Mouse (Mus musculus) ovary, adult 18-20 months (tissue): ENCODE results near the gene Reep6.

Experiments used
- DNase-seq: peaks from one replicate; pipeline ENCODE4 v3.0.0; 2022; ENCODE audit warnings: low spot score, mixed read lengths

Gene Reep6

GRCm38 (mm10) chr10:80301256-80302081, 28.3 kb upstream of the Reep6 start:
- no peak for DNase-seq

- DNase-seq = no peak
Measured at GRCm38 (mm10) chr10:80302082-80302355, 27.7 kb upstream of the Reep6 start.

GRCm38 (mm10) chr10:80302471-80302881, 27.3 kb upstream of the Reep6 start:
- DNase-seq = peak; percentile 44

GRCm38 (mm10) chr10:80304458-80304857, 25.3 kb upstream of the Reep6 start:
- DNase-seq = no peak

DNA sequence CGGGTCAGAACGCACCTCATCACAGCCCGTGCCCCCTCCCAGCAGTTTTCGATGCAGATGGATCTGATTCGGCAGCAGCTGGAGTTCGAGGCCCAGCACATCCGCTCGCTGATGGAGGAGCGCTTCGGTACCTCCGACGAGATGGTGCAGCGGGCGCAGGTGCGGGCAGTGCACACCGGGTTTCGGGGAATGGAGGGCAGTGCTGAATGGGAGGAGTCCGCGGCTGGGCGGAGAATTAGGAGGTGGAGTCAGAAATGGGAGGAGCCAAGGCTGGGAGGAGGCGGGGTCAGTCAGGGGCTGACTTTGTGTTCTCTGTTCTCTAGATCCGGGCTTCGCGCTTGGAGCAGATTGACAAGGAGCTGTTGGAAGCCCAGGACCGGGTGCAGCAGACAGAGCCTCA, 24.9 kb upstream of the Reep6 start:
- no peak for DNase-seq

- DNase-seq = no peak
Measured at GRCm38 (mm10) chr10:80311560-80311959, 18.2 kb upstream of the Reep6 start.

GRCm38 (mm10) chr10:80312586-80313504, 16.9 kb upstream of the Reep6 start:
- no peak for DNase-seq

- DNase-seq = no peak
Measured at GRCm38 (mm10) chr10:80313627-80314201, 16.0 kb upstream of the Reep6 start.

GRCm38 (mm10) chr10:80314494-80315001, 15.2 kb upstream of the Reep6 start:
- DNase-seq = no peak

- no peak for DNase-seq
Measured at GRCm38 (mm10) chr10:80315315-80315714, 14.4 kb upstream of the Reep6 start.

DNA sequence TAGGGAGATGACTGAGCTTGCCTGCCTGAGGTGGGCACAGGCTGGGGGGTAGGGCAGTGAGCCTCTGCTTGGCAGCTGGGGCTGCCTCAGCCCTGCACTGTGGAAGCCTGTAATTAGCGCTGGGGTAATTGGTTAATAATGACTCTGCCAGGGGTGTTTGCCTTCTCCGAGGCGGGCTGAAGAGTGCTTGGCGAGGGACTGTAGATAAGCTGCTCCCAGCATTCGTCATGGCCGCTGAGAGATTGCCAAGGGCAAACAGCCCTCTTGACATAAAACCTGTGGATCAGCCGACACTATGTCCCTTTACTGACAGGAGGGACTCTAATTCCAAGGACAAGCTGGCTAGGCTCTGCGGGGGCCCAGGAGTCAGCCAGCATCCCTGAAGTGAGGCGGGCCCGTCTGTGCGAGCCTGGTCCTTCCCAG, 13.4 kb upstream of the Reep6 start:
- no peak for DNase-seq

GRCm38 (mm10) chr10:80317011-80317410, 12.7 kb upstream of the Reep6 start:
- DNase-seq = no peak

- peak; percentile 83 for DNase-seq
Measured at GRCm38 (mm10) chr10:80320340-80320760, 9.4 kb upstream of the Reep6 start, which contains the start of gene 2310011J03Rik. Gene 2310011J03Rik (minus strand): TSS chr10:80320537.

- no peak for DNase-seq
Measured at GRCm38 (mm10) chr10:80321014-80321669, 8.6 kb upstream of the Reep6 start.

DNA sequence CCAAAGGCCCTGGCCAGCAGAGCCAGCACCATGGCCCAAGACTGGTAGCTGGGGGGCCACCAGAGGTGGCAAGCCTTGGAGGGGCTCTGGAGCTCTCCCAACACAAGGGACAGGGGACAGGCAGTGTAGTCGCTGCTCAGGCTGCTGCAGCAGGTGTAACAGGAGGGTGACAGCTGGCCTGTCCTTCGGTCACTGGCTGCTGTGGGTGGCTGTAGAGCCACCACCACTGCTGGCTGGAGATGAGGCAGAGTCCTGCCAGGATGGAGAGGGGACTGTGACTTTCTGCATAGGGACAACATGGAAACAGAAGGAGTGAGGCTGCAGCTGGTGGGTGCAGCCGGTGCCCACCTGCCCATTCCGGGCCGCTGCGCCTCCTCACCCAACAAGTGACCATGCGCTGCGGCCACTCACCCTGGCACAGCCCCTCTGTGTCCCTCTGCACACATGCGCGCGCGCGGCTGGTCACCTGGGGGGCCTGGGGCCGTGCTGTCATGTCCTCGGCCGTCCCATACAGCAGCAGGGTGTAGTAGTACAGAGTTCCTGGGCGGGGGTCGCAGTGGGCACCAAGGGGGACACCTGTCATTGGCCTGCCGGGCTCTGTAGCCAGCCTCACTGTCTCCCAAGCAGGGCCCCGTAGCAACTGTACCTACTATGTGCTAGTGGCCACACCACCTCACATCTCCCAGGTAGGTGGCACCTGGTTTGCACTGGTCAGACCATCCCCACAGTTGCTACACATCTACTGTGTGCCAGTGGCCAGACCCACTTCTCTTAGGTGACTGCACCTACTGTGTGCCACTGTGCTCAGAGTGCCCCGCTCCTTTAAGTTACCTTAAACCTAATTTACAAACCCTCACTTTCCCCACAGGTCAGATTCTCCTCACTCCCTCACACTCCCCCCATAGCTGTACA, 7.8 kb upstream of the Reep6 start:
- no peak for DNase-seq

- no peak for DNase-seq
Measured at GRCm38 (mm10) chr10:80322811-80323211, 6.9 kb upstream of the Reep6 start.

DNA sequence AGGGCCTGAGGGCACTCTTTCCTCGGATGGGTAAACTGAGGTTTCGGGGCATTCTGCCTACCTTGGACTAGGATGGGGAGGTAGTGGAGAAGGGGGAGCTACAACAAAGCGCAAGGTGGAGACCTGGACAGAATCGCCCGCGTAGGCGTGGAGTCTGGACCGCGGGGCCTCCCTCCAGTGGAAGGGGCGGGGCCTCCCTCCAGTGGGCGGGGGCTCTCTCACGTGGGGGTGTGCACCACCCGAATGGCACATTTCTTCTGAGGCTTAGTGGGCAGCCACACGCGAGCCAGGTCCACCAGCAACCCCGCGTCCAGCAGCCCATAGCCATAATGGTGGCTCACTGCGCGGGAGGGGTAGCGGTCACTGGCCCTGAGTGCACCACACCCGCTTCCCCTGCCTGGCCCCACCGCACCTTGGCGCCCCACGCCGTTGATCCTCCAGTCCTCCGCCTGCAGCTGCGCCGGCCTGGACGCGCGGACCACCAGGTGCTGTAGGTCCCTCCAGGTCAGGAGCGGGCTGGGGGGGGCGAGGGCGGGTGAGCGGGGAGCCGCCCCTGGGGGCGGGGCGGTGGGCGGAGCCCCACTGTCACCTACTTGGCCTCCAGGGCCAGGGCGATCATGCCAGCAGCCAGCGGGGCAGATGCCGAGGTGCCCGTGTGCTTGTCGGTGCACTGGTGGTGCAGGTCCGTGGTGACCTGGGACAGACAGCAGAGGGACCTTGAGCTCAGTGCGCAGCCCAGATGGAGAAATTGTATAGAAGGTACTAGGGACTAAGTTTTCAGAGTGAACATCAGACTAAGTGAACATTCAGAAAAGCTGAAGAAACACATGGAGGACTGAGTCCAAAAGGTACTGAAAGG, 6.3 kb upstream of the Reep6 start:
- peak; percentile 55 for DNase-seq

DNA sequence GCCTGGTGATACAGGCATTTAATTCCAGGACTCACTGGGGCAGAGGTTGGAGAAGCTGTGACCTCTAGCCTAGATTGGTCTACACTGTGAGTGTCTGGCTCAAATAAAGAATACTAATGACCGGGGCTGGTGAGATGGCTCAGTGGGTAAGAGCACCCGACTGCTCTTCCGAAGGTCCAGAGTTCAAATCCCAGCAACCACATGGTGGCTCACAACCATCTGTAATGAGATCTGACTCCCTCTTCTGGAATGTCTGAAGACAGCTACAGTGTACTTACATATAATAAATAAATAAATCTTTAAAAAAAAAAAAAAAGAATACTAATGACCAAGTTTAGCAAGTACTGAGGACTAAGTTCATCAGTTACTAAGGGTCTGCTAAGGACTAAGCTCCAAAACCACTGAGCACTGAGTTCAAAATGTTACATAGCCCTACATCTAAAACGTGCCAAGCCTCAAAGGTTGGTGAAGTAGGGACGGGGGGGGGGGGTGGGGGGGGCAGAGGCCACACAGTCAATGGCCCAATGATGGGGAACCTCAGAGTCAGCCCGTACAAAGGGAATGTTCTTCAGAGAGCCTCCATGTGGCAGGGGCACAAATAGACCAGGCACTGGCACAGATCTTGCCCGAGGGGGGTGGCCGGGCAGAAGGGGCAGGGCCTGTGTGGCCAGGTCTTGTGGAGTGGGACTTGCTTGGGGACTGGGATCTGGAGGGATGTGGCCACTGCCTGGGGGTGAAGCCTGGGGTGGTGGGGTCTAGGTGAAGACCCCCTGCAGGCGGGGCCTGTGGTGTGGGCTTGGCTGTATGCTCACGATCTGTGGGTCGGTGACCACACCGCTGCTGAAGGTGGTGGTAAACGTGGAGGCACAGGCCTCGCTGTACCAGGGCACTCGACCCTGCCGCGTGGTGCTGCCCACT, 5.4 kb upstream of the Reep6 start:
- no peak for DNase-seq

- no peak for DNase-seq
Measured at GRCm38 (mm10) chr10:80325045-80325444, 4.7 kb upstream of the Reep6 start.
